Mouse (Mus musculus) B cell, adult 2 months (primary cell): ENCODE measurements around the gene Man2b1.

Experiments used
- DNase-seq, 2 experiments: peaks; one replicate each; pipeline ENCODE4 v3.0.0; 2022

Man2b1 gene

DNA sequence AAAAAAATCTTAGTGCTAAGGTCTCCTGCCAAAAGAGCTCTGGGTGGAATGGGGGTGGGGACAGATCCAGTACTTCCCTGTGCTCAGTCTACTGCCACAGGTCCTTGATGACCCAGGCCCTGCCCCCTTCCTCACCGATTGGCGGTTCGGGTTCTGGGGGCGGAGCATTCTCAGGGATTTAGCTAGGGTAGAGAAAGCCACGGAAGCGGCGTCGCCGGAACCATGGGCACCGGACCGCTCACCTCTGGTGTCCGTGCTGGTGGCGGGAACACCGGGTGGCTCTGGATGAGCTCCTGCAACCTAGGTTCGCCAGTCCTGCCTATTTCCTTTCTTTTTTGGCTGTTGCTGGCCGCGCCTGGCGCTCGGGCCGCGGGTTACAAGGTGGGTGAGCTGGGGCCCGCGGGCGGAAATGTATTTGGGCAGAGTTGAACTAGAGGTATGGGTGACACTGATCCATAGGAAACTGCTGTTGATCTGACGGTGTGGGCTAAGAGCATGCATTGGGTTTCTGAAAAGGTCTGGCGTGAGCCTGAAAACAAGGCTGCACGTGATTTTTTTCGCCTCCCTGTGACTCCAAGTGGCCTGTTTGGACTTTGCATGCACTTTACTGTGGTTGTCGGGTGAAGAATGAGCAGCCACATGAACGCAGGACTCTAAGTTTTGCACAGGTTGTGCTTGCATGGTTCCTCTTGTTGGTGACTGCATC, at the start of gene Man2b1:
Man2b1 (plus strand) TSS at position 163 of the 706 bp plus-strand sequence.
- DNase-seq = peak; percentile 89

GRCm38 (mm10) chr8:85033867-85034266, 49.2 kb upstream of the Man2b1 start:
- DNase-seq = no peak

DNA sequence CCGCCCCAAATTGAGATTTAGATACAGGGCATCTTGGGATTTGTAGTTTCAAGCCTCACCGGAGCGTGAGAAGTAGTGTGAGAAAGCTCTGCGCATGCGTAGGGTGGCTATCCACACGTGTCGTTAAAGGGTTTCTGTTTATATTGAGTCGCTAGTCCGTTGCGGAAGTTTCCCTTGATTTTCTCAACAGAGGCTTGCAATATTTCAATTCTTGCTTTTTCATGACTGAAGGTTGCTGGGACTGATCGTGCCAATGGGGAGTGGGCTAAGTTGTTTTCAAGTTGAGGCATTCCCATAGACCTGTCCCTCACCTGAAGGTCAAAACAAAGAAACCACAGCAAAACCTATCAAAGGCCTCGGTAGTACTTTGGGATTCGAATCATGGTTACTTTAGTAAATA, 48.3 kb upstream of the Man2b1 start:
- peak; percentile 82 to 83 for DNase-seq

DNA sequence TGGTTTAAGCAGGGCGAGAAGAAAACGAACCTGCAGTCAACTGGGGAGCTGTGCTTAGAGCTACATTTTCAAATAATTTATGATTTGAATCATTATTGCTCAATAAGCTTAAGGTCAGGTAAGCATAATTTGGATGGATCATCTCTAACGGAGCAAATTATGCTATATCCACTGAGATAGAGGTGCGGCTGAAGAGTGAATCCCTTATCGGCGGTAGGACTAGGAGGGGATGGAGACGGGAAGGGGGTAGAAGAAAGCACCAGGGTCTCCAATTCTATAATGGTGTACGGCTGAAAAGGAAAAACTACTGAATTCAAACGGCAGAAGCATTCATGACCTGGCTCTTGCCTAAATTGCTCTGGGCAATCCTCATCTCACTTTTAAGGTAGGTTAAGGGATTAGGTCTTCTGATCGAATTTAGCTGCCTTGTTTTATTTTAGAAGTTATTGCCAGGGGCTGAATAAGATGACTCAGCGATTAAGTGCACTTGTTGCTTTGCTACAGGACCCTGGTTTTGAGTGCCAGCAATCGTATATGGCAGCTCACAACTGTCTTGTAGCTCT, 47.8 kb upstream of the Man2b1 start:
- DNase-seq = no peak

DNA sequence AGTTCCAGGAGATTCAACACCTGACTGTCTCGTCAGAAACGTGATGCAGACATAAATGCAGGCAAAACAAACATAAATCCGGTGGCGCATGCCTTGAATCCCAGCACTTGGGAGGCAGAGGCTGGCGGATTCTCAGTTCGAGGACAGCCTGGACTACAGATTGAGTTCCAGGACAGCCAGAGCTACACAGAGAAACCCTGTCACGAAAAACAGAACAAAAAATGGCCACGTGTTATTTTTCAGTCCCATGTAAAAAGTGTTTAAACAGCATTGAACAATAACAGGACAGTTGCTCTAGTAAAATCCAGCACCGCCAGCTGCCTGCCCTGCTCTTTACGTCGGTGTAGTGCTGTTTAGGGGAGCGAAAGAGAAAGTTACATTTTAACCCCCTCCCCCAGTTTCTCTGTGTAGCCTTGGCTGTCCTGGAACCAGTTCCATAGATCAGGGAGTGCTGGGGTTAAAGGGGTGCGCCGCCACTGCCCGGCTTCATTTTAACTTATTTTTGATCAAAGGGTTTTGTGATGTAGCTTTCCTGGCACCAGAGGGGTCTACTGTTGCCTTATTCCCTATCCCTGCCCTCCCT, 47.3 kb upstream of the Man2b1 start:
- DNase-seq = peak; percentile 38 to 40

GRCm38 (mm10) chr8:85036381-85036717, 46.7 kb upstream of the Man2b1 start:
- no peak for DNase-seq

GRCm38 (mm10) chr8:85036718-85037365, 46.2 kb upstream of the Man2b1 start, which contains the start of gene Tnpo2:
Gene Tnpo2, plus strand, starts transcription at chr8:85036915.
- DNase-seq = peak; percentile 84 to 87

GRCm38 (mm10) chr8:85037366-85037680, 45.7 kb upstream of the Man2b1 start:
- DNase-seq = no peak

- peak; percentile 40 to 51 for DNase-seq
These were observed 45.2 kb upstream of the Man2b1 start for GRCm38 (mm10) chr8:85037681-85038531.

GRCm38 (mm10) chr8:85043619-85044018, 39.5 kb upstream of the Man2b1 start:
- no peak for DNase-seq

DNA sequence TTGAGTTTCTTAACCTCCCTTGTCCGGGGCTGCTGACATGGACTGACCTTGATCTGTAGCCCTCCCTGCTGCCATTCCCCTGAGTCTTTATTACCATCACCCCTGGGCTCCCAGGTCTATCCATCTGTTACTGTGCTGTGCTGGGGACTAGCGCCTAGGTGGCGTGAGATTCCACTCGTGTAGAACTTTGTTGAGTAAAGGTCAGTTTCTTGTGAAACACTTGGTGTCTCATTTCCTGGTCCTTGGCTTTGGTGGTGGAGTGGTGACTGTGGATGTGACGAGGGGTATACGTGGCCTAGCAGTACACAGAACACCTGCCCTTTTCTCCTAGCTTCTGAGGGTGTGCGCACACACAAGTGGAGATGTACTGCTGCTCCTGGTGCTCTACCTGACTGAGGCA, 25.7 kb upstream of the Man2b1 start:
- no peak for DNase-seq

- DNase-seq = peak; percentile 93 to 95
These were observed 23.0 kb upstream of the Man2b1 start, which contains the start of gene Fbxw9 for GRCm38 (mm10) chr8:85059879-85060616. Gene Fbxw9, plus strand, starts transcription at chr8:85060055.

DNA sequence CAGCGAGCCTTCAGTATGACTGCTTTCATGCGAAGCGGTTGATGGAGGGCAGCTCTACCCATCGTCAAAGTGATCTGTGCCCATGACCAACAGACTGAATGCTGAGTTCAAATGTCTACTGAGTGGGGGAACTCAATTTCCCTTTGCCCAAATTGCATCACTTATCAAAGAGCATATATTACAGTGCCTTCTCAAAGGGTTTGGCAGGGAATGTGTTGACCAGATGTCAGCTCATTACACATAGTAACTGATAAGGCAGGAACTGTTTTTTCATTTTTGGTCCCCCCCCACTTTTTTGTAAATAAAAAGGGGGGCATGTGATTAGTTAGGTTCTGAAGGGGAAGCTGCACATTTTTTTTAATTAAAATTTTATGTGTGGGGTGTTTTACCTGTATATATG, 20.5 kb upstream of the Man2b1 start:
- no peak for DNase-seq

DNA sequence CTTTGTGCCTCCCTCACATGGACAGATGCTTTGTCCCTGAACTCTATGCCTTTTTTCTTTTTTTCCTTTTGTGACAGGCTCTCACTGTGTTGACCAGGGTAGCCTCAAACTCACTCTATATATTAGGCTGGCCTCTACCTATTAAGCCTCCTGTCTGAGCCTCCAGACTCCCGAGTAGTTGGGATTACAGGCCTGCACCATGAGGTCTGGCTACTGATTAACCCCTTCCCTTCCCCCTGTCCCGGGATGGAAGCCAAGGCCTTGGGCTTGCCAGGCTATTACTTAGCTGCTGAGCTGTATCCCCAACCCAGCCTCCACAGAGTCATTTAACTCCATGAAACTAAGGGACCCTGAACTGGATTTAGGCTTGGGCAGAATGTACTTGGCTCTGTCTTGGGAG, 17.9 kb upstream of the Man2b1 start:
- no peak for DNase-seq

DNA sequence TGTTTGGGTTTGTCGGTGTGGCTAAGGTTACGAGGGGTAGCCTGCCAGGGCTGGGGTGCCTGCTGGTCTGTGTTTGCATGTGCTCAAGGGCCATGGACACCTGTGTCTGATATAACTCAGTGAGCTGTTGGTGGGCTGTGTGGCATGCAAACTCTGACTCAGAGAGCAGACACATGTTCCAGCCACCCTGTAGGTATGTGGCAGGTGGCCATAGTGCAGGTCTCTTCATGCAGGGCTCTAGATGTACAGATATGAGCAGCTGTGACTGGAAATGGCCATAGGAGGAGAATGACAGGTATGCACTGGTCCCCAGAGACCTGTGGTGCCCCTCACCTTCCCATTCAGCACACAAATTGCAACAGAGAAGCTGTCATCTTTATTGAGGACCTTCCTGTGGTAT, 15.9 kb upstream of the Man2b1 start:
- DNase-seq = no peak

DNA sequence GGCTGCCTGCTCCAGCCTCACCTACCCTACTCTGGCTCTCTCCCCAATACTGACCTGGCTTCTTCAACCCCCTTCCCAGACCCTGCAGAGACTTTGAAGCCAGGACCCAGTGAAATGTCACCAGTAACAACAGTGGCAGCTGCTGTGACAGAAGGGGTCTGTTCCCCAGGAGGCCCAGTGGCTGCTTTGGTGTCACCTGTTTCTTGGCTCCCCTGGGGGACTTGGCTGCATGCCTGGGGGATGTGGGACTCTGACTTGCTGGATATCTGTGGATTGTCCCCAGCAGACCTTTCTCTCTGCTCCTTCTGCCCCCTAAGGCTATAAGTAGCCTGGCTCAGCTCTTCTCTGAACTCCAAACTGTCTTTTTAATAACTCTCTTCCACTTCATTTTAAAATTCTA, 15.1 kb upstream of the Man2b1 start, which contains the start of gene Gm5741:
Gm5741 (minus strand) TSS at position 1 of the 400 bp plus-strand sequence.
- no peak for DNase-seq

- DNase-seq = peak; percentile 24 to 33
These were observed 12.0 kb upstream of the Man2b1 start for GRCm38 (mm10) chr8:85071041-85071440.

GRCm38 (mm10) chr8:85071514-85072281, 11.4 kb upstream of the Man2b1 start, which contains the start of gene Dhps:
Gene Dhps, plus strand, starts transcription at chr8:85071757.
- DNase-seq = peak; percentile 94

- DNase-seq = no peak
These were observed 10.6 kb upstream of the Man2b1 start for GRCm38 (mm10) chr8:85072364-85072929.

DNA sequence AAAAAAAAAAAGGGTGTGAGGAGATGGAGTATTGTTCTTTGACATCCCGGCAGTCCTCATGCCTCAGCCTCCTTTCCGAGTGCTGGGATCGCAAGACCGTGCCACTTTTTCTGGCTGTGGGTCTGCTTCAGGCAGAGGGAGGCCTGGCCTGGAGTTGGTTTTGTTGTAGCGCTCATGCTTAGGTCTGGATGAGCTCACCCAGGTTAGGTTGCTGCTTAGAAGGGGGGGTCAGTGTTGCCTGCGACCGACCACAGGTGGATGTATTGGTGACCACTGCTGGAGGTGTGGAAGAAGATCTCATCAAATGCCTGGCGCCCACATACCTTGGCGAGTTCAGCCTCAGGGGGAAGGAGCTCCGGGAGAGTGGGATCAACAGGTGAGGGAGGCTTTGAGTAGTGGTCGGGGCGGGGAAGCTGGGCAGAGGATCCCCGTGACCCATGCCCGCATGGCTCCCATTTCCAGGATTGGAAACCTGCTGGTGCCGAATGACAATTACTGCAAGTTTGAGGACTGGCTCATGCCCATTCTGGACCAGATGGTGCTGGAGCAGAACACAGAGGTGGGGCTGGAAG, 9.9 kb upstream of the Man2b1 start:
- no peak for DNase-seq

DNA sequence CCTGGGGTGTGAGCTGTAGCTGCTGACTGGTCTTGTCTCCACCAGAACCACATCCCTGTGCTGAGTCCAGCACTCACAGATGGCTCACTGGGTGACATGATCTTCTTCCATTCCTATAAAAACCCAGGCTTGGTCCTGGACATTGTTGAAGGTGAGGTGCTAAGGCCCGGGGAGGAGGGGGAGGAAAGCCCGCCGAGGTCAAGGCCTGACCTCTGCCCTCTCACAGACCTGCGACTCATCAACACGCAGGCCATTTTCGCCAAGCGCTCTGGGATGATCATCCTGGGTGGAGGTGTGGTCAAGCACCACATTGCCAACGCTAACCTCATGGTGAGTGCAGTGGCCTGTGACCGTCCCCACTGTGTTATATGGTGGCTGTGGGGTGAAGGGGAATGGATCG, 8.9 kb upstream of the Man2b1 start:
- DNase-seq = no peak
